Mouse (Mus musculus) stomach, postnatal 0 days (tissue): ENCODE data around the gene Haus6.

Experiments
- CTCF ChIP-seq: IDR thresholded peaks from 2 replicates; pipeline ENCODE4 v1.5.1; 2016; ENCODE audit warnings: antibody characterized with exemption, low read depth, mild to moderate bottlenecking, moderate library complexity
- EP300 ChIP-seq: optimal IDR thresholded peaks from 2 replicates; pipeline ENCODE3; 2016; ENCODE audit warnings: antibody characterized with exemption

- no peak for TF ChIP-seq CTCF
- TF ChIP-seq EP300 = no peak
Observed at GRCm38 (mm10) chr4:86625463-86625862, 13.6 kb upstream of the Haus6 start.
